Mouse (Mus musculus) liver, embryonic 14.5 days (tissue): ENCODE data around the gene Hsh2d. TPM values are rescaled to one million over a fixed set of nuclear protein-coding genes. Genes with fewer than 3 reads are reported as not detected.

Experiments
- ATAC-seq: fragments of 200-750 bp; cut with Nextera tagmentation; 2 replicates; pipeline ENCODE4 v1.8.0; 2017; ENCODE audit warnings: moderate number of reproducible peaks, mild to moderate bottlenecking, moderate library complexity; ENCODE audit not compliant: insufficient read depth
- DNase-seq, 3 experiments: peaks; one replicate each; pipeline ENCODE4 v3.0.0-alpha.2; 2012 to 2013; ENCODE audit warnings: low read depth in 3 of 3, low spot score in 3 of 3
- H3K27ac ChIP-seq: fragments of 300-500 bp; sonication (generic); 2 replicates; pipeline ENCODE4 v1.5.1; 2014; ENCODE audit warnings: moderate library complexity, mild to moderate bottlenecking, control low read depth, inconsistent platforms
- H3K27me3 ChIP-seq: fragments of 300-500 bp; sonication (generic); 2 replicates; pipeline ENCODE4 v1.6.1; 2014; ENCODE audit warnings: mild to moderate bottlenecking, low read length, moderate library complexity; ENCODE audit not compliant: control insufficient read depth, insufficient read depth
- H3K36me3 ChIP-seq: fragments of 300-500 bp; sonication (generic); replicated peaks from 2 replicates; pipeline ENCODE4 v1.6.1; 2014; ENCODE audit warnings: low read depth; ENCODE audit not compliant: control insufficient read depth, insufficient read depth
- H3K4me1 ChIP-seq, 2 experiments: fragments of 200-500 bp in 1 of 2; fragments of 300-500 bp in 1 of 2; sonication (generic) in 1 of 2; replicated peaks; 2 replicates each; pipeline ENCODE4 v1.6.1; 2012 to 2014; ENCODE audit warnings: antibody characterized with exemption in 1 of 2, inconsistent platforms in 1 of 2, low read length in 1 of 2; ENCODE audit not compliant: control insufficient read depth in 2 of 2, insufficient read depth in 2 of 2
- H3K4me2 ChIP-seq: fragments of 300-500 bp; sonication (generic); 2 replicates; pipeline ENCODE4 v1.6.1; 2014; ENCODE audit warnings: low read depth, mild to moderate bottlenecking, control low read depth, moderate library complexity
- H3K4me3 ChIP-seq, 2 experiments: fragments of 200-500 bp in 1 of 2; fragments of 300-500 bp in 1 of 2; sonication (generic) in 1 of 2; 2 replicates each; pipeline ENCODE4 v1.5.1; 2012 to 2014; ENCODE audit warnings: low read depth in 2 of 2, low read length in 2 of 2, mild to moderate bottlenecking in 2 of 2, control low read depth in 1 of 2, inconsistent platforms in 1 of 2, moderate library complexity in 1 of 2; ENCODE audit not compliant: insufficient read depth in 1 of 2
- H3K9ac ChIP-seq: fragments of 300-500 bp; sonication (generic); replicated peaks from 2 replicates; pipeline ENCODE4 v1.6.1; 2014; ENCODE audit warnings: mild to moderate bottlenecking, control low read depth, moderate library complexity
- H3K9me3 ChIP-seq: fragments of 300-500 bp; sonication (generic); 2 replicates; pipeline ENCODE4 v1.6.1; 2016; ENCODE audit warnings: low read length, mixed read lengths; ENCODE audit not compliant: control insufficient read depth
- CTCF ChIP-seq: IDR thresholded peaks from 2 replicates; pipeline ENCODE4 v1.5.1; 2016; ENCODE audit warnings: antibody characterized with exemption, low read depth, control low read depth
- EP300 ChIP-seq: IDR thresholded peaks from 2 replicates; pipeline ENCODE4 v1.6.1; 2016; ENCODE audit warnings: antibody characterized with exemption, low read depth
- WGBS: fragments of 180-500 bp; shearing (Covaris S2); extraction: QIAGEN DNeasy Blood & Tissue Kit; methylation state at CpG from one replicate; pipeline ENCODE4 v1.1.7; 2014; ENCODE audit not compliant: insufficient replicate concordance; 5-methylcytosine and 5-hydroxymethylcytosine counted together
- polyA plus RNA-seq, 2 experiments: library from polyadenylated mRNA; depleted of rRNA in 1 of 2; stranded (reverse) in 1 of 2; unstranded in 1 of 2; fragments of >200 nt; fragmentation: Nextera tagmentation in 1 of 2; extraction: Ambion mirVana in 1 of 2; gene quantifications; 2 replicates each; pipeline versions ENCODE4 v1.2.1 to v1.2.3; 2012 to 2014

Hsh2d gene
- polyA plus RNA-seq, 2 experiments: 0.11 to 0.18 TPM

DNA sequence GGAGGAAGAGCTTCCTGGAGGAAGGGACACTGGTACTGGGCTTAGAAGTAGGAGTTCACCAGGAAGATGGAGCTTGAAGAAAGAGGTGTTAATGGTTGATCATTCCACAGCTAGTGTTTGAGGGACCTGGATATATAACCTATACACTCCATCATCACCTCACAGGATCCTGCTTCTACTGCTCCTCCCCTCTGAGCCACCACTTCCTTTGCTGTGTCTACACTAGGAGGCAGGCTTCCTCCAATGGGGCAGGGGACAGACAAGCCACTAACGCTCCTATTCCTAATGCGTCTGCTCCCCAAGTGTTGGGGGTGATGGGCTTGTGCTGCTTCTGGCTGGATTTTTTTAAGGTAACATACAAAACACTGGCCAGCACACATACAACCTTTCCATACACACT is 21.3 kb downstream of the Hsh2d start:
- TF ChIP-seq EP300 (no peak), CTCF (0 out of 2 replicates have a peak, but pooled peaks have one; percentile 25)

DNA sequence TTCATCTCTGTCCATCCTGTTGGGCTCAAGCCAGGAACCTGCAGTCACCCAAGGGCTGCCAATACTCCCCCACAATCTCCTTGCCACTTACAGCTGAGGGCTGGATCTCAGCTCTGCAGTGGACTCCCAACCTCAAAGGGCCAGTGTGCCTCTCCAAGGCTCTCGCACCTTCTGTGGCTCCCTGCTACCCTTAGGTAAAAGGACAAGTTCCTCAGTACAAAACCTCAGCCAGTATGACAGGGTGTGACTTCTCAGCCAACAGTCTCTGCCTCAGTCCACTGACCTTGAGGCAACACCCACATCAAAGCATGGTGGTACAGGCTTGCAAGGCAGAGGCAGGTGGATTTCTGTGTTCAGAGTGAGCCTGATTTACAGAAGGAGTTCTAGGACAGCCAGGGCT is 22.4 kb downstream of the Hsh2d start:
- no peak overlapping the region for H3K4me3 ChIP-seq
- H3K9me3 ChIP-seq: no peaks in the 10 kb centered on the region
- no peaks in the 10 kb centered on the region for H3K36me3 ChIP-seq
- DNase-seq (no peak), ATAC-seq (no peak)
- H3K9ac ChIP-seq: no peak overlapping the region
- TF ChIP-seq CTCF: no peak
- no peak for TF ChIP-seq EP300
- peaks cover 0 to 1% of the 10 kb centered on the region in 2 experiments; a peak in 2 of 4 replicates for H3K4me1 ChIP-seq
- H3K27ac ChIP-seq: no peak overlapping the region
- H3K4me2 ChIP-seq: no peak overlapping the region
- no peaks in the 10 kb centered on the region for H3K27me3 ChIP-seq
- WGBS: 70% methylated on average over 1 of the region's 1 CpGs

More for the DNA sequence above, 21.3 kb downstream of the Hsh2d start:
- Histone ChIP-seq H3K4me2 (no peak overlapping the region), H3K27me3 (no peaks in the 10 kb centered on the region), H3K4me1 (no peaks in the 10 kb centered on the region), H3K4me3 (no peak overlapping the region), H3K27ac (no peak overlapping the region), H3K9ac (no peak overlapping the region), H3K36me3 (no peaks in the 10 kb centered on the region), H3K9me3 (no peaks in the 10 kb centered on the region)
- ATAC-seq: no peak
- 26% methylated on average over 2 of the region's 2 CpGs for WGBS
- no peak for DNase-seq

DNA sequence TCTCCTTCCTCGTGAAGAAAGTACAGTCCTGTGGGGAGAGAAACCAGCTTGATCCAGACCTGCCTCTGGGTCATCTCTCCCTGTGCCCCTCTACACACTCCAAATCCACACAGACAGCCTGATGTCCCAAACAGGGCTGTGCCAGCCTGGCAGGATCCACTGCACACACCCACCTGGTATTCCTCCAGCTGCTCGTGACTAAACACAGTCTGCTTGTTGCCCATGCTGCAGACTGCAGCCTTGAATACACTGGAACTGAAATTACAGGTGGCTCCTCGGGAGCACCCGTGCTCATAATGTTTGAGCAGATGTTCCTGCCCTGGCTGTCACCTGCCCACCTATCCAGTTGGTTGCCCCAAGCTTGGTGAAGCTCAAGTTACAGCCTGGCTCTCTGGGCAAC is 23.3 kb downstream of the Hsh2d start, which contains the start of gene Cib3:
Gene Cib3 (minus strand): TSS at position 87 of the 400 bp plus-strand sequence.
- ATAC-seq (no peak), DNase-seq (no peak)
- Histone ChIP-seq H3K27me3 (no peaks in the 10 kb centered on the region), H3K9ac (no peak within 1 kb of the TSS), H3K36me3 (no peaks in the 10 kb centered on the region), H3K9me3 (no peaks in the 10 kb centered on the region), H3K4me2 (no peak within 1 kb of the TSS), H3K27ac (no peak within 1 kb of the TSS), H3K4me3 (no peak within 1 kb of the TSS), H3K4me1 (peaks cover 0 to 2% of the 10 kb centered on the region in 2 experiments; a peak in 2 of 4 replicates)
- 40% methylated on average over 4 of the region's 4 CpGs for WGBS
- TF ChIP-seq CTCF: no peak
- no peak for TF ChIP-seq EP300

DNA sequence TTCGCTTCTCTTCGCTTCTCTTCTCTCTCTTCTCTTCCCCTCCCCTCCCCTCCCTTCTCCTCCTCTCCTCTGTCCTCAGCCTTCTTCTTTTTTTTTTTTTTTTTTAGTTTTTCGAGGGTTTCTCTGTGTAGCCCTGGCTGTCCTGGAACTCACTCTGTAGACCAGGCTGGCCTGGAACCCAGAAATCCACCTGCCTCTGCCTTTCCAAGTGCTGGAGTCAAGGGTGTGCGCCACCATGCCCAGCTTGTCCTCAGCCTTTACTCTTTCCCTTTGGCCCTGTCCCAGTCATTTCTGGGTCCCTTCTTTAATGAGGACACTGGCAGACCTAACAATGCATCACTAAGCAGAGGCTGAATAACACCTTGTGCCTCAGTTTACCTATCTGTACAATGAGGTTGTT is 24.1 kb downstream of the Hsh2d start, which contains the start of gene Gm11034:
Gene Gm11034 (minus strand): TSS at position 101 of the 400 bp plus-strand sequence.
- Histone ChIP-seq H3K9ac (no peak within 1 kb of the TSS), H3K4me1 (peaks cover 0 to 2% of the 10 kb centered on the region in 2 experiments; a peak in 2 of 4 replicates), H3K4me3 (no peak within 1 kb of the TSS), H3K27me3 (no peaks in the 10 kb centered on the region), H3K27ac (no peak within 1 kb of the TSS), H3K36me3 (no peaks in the 10 kb centered on the region), H3K9me3 (no peaks in the 10 kb centered on the region), H3K4me2 (no peak within 1 kb of the TSS)
- 63% methylated on average over 4 of the region's 4 CpGs for WGBS
- DNase-seq (no peak), ATAC-seq (no peak)
- TF ChIP-seq CTCF: no peak
- no peak for TF ChIP-seq EP300

DNA sequence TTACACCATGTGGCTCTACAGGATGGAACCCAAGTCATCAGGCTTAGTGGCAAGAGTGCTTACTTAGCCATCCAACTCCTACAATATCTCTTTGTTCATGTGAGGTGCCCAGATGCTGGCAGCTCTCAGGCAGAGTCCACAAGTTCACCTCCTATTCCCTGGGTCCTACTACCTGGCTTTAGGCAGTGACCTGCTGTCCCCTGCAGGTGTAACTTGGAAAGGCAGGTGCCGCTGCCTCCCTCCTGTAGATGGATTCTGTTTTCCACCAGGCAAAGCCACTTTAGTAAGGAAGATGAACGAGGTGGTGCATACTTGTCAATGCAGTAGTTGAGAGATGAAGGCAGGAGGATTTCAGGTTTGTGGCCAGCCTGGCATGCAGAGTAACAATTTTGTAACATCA is 25.6 kb downstream of the Hsh2d start:
- Histone ChIP-seq H3K4me3 (no peak overlapping the region), H3K36me3 (no peaks in the 10 kb centered on the region), H3K4me1 (peaks cover under 1 to 2% of the 10 kb centered on the region in 2 experiments; a peak in 3 of 4 replicates), H3K27ac (no peak overlapping the region), H3K9ac (no peak overlapping the region), H3K27me3 (no peaks in the 10 kb centered on the region), H3K9me3 (no peaks in the 10 kb centered on the region), H3K4me2 (no peak overlapping the region)
- ATAC-seq: no peak
- 44% methylated on average over 2 of the region's 2 CpGs for WGBS
- DNase-seq: no peak
- TF ChIP-seq EP300 (no peak), CTCF (peak; percentile 75)
